Mouse (Mus musculus): ENCODE results near the gene 1700003H04Rik. TPM values are rescaled to one million over a fixed set of nuclear protein-coding genes. Genes with fewer than 3 reads are reported as not detected.

1700003H04Rik gene
- polyA plus RNA-seq, 1 experiment from 2014 or later, result not detected

GRCm38 (mm10) chr3:124555963-124556362 is 24.9 kb downstream of the 1700003H04Rik start:
- no peak for ATAC-seq

GRCm38 (mm10) chr3:124555092-124555491 is 25.8 kb downstream of the 1700003H04Rik start:
- WGBS, result 80% methylated on average over 2 of the region's 2 CpGs
- no peak for ATAC-seq
- Histone ChIP-seq H3K4me3 (ENCODE audit: low read length) (no peak overlapping the region), H3K4me1 (ENCODE audit: control insufficient read depth, insufficient read depth, low read length) (no peaks in the 10 kb centered on the region), H3K9ac (ENCODE audit: low read depth, low read length) (no peak overlapping the region), H3K27me3 (replicated peaks; ENCODE audit: control insufficient read depth, insufficient read depth, low read length) (no peaks in the 10 kb centered on the region), H3K9me3 (ENCODE audit: control insufficient read depth, low read length) (no peaks in the 10 kb centered on the region), H3K27ac (ENCODE audit: low read length) (no peak overlapping the region), H3K36me3 (ENCODE audit: control insufficient read depth, insufficient read depth, low read length) (no peaks in the 10 kb centered on the region), H3K4me2 (ENCODE audit: low read depth, low read length) (no peak overlapping the region)

More at GRCm38 (mm10) chr3:124555963-124556362, 24.9 kb downstream of the 1700003H04Rik start:
- no peaks in the 10 kb centered on the region for H3K27me3 ChIP-seq (replicated peaks; ENCODE audit: control insufficient read depth, insufficient read depth, low read length)
- no peak overlapping the region for H3K27ac ChIP-seq (ENCODE audit: low read length)
- H3K4me2 ChIP-seq (ENCODE audit: low read depth, low read length), result no peak overlapping the region
- no peak overlapping the region for H3K9ac ChIP-seq (ENCODE audit: low read depth, low read length)
- no peaks in the 10 kb centered on the region for H3K36me3 ChIP-seq (ENCODE audit: control insufficient read depth, insufficient read depth, low read length)
- H3K4me1 ChIP-seq (ENCODE audit: control insufficient read depth, insufficient read depth, low read length), result no peaks in the 10 kb centered on the region
- H3K9me3 ChIP-seq (ENCODE audit: control insufficient read depth, low read length), result no peaks in the 10 kb centered on the region
- H3K4me3 ChIP-seq (ENCODE audit: low read length), result no peak overlapping the region

- 49% methylated on average over 10 of the region's 10 CpGs for WGBS
- Histone ChIP-seq H3K4me1 (ENCODE audit: control insufficient read depth, insufficient read depth, low read length) (no peaks in the 10 kb centered on the region), H3K4me3 (ENCODE audit: low read length) (no peak overlapping the region), H3K9me3 (ENCODE audit: control insufficient read depth, low read length) (no peaks in the 10 kb centered on the region), H3K27ac (ENCODE audit: low read length) (no peak overlapping the region), H3K4me2 (ENCODE audit: low read depth, low read length) (no peak overlapping the region), H3K27me3 (replicated peaks; ENCODE audit: control insufficient read depth, insufficient read depth, low read length) (no peaks in the 10 kb centered on the region), H3K36me3 (ENCODE audit: control insufficient read depth, insufficient read depth, low read length) (no peaks in the 10 kb centered on the region), H3K9ac (ENCODE audit: low read depth, low read length) (no peak overlapping the region)
- ATAC-seq, result no peak
Observed at GRCm38 (mm10) chr3:124548898-124549297, 32.0 kb downstream of the 1700003H04Rik start.

- H3K4me2 ChIP-seq (ENCODE audit: low read depth, low read length), result no peak overlapping the region
- H3K4me3 ChIP-seq (ENCODE audit: low read length), result no peak overlapping the region
- ATAC-seq, result no peak
- no peak overlapping the region for H3K27ac ChIP-seq (ENCODE audit: low read length)
- 74% methylated on average over 2 of the region's 2 CpGs for WGBS
- H3K9me3 ChIP-seq (ENCODE audit: control insufficient read depth, low read length), result no peaks in the 10 kb centered on the region
- no peaks in the 10 kb centered on the region for H3K36me3 ChIP-seq (ENCODE audit: control insufficient read depth, insufficient read depth, low read length)
- no peaks in the 10 kb centered on the region for H3K4me1 ChIP-seq (ENCODE audit: control insufficient read depth, insufficient read depth, low read length)
- H3K9ac ChIP-seq (ENCODE audit: low read depth, low read length), result no peak overlapping the region
- no peaks in the 10 kb centered on the region for H3K27me3 ChIP-seq (replicated peaks; ENCODE audit: control insufficient read depth, insufficient read depth, low read length)
Observed at GRCm38 (mm10) chr3:124538260-124538659, 42.6 kb downstream of the 1700003H04Rik start.

- no peaks in the 10 kb centered on the region for H3K36me3 ChIP-seq (ENCODE audit: control insufficient read depth, insufficient read depth, low read length)
- no peak for ATAC-seq
- H3K9ac ChIP-seq (ENCODE audit: low read depth, low read length), result no peak overlapping the region
- H3K4me3 ChIP-seq (ENCODE audit: low read length), result no peak overlapping the region
- WGBS, result 42% methylated on average over 1 of the region's 1 CpGs
- H3K4me2 ChIP-seq (ENCODE audit: low read depth, low read length), result no peak overlapping the region
- no peaks in the 10 kb centered on the region for H3K27me3 ChIP-seq (replicated peaks; ENCODE audit: control insufficient read depth, insufficient read depth, low read length)
- no peak overlapping the region for H3K27ac ChIP-seq (ENCODE audit: low read length)
- no peaks in the 10 kb centered on the region for H3K9me3 ChIP-seq (ENCODE audit: control insufficient read depth, low read length)
- H3K4me1 ChIP-seq (ENCODE audit: control insufficient read depth, insufficient read depth, low read length), result no peaks in the 10 kb centered on the region
Observed at GRCm38 (mm10) chr3:124536602-124537001, 44.3 kb downstream of the 1700003H04Rik start.

- H3K4me1 ChIP-seq (ENCODE audit: control insufficient read depth, insufficient read depth, low read length), result no peaks in the 10 kb centered on the region
- 73% methylated on average over 2 of the region's 2 CpGs for WGBS
- no peak for ATAC-seq
Observed at GRCm38 (mm10) chr3:124518786-124519185, 62.1 kb downstream of the 1700003H04Rik start.

More at GRCm38 (mm10) chr3:124518786-124519185, 62.1 kb downstream of the 1700003H04Rik start:
- Histone ChIP-seq H3K4me2 (ENCODE audit: low read depth, low read length) (no peak overlapping the region), H3K36me3 (ENCODE audit: control insufficient read depth, insufficient read depth, low read length) (no peaks in the 10 kb centered on the region), H3K9me3 (ENCODE audit: control insufficient read depth, low read length) (no peaks in the 10 kb centered on the region), H3K27ac (ENCODE audit: low read length) (no peak overlapping the region), H3K9ac (ENCODE audit: low read depth, low read length) (no peak overlapping the region), H3K4me3 (ENCODE audit: low read length) (no peak overlapping the region), H3K27me3 (replicated peaks; ENCODE audit: control insufficient read depth, insufficient read depth, low read length) (no peaks in the 10 kb centered on the region)

Other genes starting within 250 kb of the 1700003H04Rik start
- not detected in 2 replicates for gene 1700006A11Rik, start 155.1 kb downstream of the 1700003H04Rik start, polyA plus RNA-seq (2015; fragmentation: Nextera tagmentation; extraction: Ambion mirVana)